Mouse (Mus musculus) T-helper 2 cell (primary cell): Measurements from ENCODE around the gene Cyp4f39.
"Not testable (repeated sequence)": the region's sequence is repeated elsewhere in the genome, so short reads cannot be mapped to it uniquely, and the experiment has no call there.

ENCODE experiments used
- in situ Hi-C: fragments of 300-600 bp; cut with MboI, MseI; formaldehyde crosslinking; loops from one replicate; pipeline ENCODE4 v1.15.1; 2025; ENCODE audit warnings: high pct_unique_total_duplicates

Gene Cyp4f39

DNA sequence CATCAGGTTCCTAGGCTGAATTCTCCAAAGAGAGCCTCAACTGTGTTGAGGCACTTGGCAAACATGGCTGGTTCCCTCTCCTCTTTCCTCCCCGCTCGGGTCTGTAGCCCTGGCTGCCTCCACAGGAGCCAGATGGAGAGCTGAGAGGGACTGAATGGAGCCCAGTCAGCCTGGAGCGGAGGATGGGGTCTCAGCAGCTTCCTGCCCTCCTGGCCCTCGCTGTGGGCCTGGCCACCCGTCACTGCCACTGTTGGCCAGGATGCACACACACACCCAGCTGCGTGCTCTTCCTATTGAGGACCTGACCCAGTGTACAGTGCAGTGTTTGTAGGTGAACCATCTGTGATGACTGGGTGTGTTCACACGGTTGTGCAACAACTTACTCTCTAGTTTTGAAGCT, 19.7 kb downstream of the Cyp4f39 start:
- in situ Hi-C loops = no loop called here

DNA sequence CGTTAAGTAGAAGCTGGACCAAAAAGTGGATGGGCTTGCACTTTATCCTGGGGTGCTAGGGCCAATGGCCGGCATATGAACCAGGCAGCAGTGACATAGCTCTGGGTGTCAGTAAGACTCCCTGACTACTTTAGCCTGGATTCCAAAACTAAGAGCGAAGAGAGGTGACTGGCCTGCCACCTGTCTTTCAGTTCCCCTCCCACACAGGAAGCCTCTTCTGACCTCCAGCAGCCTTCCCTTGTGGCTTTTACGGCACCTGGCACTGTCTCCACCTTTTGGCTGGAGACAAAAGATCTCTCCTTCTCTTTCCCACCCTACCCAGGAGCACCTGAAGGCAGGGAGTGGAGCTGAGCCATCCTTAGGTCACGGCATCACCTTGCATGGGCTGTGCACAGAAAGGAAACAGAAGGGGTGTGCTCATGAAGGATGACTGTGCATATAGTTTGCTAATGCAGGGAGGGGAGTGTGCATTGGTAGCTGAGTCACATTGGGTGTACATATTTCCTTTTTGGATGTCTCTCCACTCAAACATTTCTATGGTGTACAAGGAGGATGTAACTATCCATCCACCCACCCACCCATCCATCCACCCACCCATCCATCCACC, 22.5 kb downstream of the Cyp4f39 start:
- in situ Hi-C loops = no loop called here

DNA sequence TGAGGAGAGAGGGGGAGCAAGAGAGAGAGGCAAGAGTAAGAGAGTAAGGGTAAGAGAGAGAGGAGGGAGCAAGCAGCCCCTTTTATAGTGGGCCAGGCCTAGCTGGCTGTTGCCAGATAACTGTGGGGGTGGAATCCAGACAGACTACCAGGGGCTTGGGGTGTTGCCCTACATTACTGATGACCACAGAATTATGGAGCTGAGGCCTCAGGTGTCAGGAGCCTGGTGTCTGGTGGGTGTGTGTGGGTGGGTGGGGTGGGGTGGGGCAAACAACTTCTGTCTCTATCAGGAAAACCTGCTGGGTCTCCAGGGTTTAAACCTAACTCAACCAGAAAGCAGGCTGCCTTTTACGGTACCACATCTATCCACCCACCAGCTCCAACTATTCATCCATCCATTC, 24.7 kb downstream of the Cyp4f39 start:
- in situ Hi-C loops = no loop called here

DNA sequence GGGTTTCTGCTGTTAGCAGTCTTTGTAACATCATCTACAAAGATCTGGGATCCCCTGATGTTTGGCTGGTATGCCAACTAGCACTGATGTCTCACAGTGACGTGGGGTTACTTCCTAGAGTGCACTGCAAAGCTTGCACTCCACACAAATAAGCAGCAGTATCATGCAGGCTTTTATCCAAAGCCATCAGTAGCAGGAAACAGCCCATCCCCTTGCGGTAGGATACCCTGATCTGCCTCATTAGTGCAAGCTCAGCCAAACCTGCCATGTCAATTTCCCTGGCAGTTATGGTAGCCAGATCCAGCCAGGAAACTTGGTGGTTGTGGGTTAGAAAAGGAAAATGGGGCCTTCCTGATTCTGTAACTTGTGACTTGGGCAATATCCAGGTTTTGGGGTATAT, 26.2 kb downstream of the Cyp4f39 start:
- in situ Hi-C loops = no loop called here

DNA sequence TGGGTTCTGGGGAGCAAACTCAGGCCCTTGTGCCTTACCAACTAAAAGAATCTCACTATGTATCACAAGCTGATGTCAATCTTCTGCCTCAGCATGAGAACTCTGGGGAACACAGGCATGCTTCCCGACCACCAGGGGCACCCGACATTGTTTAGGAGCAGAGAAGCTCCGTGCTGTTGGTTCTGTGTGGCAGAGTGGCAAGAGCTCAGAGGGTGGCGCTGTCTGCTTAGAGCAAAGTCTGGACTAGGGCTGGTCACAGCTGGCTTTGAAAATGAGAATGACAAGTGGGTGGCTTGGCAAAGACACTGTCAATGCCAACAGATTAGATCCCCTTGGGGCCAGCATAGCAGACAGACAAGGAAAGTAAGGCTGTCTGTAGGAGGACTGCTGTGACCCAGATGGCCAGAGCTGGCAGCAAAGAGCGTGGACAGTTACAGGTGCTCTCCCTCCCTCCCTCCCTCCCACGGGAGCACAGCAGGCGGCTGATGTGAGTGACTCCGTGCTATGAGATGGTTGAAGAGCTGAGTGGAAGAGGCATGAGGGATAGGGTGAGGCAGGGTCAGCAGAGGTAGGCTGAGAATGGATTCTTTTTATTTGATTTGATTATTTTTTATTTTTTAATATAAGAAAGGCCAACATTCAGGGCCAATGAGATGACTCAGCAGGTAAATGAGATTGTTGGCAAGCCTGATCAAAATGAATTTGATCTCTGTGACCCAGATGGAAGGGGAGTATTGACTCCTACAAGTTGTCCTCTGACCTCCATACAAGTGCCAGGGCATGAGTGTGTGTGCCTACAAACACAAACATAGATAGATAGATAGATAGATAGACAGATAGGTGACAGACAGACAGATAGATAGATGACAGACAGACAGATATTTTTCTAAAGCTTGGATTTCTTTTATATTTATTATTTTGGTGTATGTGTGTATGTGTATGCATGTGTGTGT, 27.3 kb downstream of the Cyp4f39 start:
- in situ Hi-C loops = no loop called here

DNA sequence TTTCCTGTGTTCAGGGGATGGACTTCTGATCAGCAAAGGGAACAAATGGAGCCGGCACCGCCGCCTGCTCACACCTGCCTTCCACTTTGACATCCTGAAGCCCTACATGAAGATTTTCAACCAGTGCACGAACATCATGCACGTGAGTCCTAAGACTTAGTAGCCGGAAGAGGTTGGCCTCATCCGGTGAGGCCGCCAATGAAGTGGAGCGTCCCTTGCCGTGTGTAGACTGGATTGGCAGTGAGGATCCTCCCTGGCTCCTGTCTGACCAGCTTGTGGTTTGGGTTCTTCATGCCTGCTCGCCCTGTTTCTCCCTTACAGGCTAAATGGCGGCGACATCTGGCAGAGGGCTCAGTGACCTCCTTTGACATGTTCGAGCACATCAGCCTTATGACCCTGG, 29.2 kb downstream of the Cyp4f39 start:
- in situ Hi-C loops = no loop called here

DNA sequence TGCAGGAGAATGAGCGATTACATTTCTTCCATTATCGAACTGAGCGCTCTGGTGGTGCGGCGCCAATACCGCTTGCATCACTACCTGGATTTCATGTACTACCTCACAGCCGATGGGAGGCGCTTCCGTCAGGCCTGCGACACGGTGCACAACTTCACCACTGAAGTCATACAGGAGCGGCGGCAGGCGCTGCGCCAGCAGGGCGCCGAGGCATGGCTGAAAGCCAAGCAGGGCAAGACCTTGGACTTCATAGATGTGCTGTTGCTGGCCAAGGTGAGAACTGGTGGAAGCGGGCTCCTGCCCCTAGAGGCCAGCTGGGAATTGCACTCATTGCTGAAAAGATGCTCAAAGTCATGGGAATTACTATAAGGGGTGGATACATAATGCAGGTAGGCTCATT, 30.7 kb downstream of the Cyp4f39 start:
- in situ Hi-C loops = no loop called here

DNA sequence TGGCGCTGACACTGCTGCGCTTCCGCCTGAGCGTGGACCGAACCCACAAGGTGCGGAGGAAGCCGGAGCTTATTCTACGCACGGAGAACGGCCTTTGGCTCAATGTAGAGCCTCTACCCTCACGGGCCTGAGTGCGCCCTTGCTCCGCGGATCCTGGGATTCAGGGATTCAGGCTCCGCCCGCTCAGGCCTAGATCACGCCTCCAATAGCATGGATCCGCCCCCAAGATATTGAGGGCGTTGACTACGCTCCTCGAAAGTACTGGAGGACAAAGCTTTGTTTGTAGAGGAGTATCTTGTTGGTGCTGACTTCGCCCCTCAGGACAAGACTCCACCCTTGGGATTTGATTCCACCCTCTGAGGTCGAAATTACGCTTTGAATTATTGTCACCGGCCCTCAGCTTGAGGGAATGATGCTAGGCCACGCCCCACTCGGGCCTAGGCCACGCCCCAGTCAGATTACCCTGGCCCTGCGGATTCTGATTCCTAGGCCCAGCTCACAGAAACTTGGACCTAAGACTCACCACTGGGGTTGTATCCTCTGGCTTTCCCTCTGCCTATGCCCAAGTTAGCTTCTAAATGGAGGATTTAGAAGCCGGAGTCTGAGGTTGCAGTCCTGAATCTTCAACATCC, 39.9 kb downstream of the Cyp4f39 start:
- in situ Hi-C loops = loop anchor here (5.0 kb wide), 1 partner anchor 140 kb away; the partner anchor contains the start of gene Akap8l

DNA sequence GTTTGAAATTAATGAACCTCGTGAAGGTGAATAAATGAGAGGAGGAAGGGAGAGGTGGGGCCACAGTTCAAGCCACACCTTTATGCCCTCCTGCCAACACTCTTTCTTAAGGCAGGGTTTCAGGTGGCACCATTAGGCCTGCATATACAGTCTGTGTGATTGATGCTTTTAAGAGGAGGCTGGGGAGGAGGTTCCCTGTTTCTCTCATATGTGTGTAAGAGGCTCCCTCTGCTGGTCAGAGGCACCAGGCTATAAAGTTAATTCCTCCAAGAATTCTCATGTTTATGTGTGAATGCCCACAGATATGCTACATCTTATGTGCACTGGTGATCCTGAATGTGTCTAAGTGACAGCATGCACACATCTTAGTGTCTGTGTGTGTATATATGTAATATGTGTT, 42.1 kb downstream of the Cyp4f39 start:
- in situ Hi-C loops = loop anchor here (5.0 kb wide), 1 partner anchor 142 kb away; the partner anchor contains the start of gene Akap8l

DNA sequence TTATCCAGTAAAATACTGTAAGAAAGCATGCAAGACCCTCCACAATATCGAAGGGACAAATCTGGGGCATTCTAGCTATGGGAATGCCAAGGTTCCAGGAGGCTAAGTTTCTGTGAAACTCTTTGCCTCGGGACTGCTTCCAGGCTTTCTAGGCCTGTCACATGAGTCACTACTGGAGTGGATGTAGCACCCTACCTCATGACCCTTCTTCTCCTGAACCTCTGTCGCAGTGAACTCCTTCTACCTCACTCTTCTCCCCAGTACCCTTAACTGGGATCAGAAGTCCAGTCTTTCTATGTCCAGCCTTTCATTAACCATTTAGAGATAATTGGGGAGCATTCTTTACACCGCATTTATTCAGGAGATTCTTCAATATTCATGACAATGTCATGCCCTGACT, 48.0 kb downstream of the Cyp4f39 start:
- in situ Hi-C loops = not testable (repeated sequence)

DNA sequence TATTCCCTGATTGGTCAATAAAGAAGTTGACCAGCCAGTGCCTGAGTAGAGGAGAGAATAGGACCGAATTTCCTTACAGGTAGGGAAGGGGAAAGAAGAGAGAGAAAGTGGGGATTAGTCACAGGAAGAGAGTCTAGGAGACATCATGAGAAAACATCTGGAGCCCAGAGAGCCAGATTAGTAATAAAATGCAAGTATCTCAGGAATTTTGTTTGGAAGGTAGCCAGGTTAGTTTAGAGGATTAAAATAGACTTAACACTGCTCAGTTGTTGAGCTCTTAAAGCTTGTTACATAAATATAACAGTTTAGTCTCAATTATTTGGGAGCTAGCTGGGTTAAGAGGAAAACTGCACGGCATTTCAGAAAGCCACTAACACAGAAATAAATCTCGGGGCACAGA, 48.5 kb downstream of the Cyp4f39 start:
- in situ Hi-C loops = no loop called here

DNA sequence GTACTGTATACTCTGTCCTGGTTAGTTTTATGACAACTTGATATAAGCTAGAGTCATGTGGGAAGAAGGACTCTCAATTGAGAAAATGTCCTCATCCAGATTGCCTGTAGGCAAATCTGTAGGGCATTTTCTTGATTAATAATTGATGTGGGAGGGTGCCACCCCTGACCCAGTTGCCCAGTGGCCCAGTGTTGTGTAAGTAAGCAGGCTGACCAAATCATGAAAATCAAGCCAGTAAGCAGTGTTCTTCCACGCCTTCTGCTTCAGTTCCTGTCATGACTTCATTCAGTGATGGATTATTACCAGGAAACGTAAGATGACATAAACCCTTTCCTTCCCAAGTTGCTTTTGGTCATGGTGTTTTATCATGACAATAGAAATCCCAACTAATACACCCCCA, 50.6 kb downstream of the Cyp4f39 start:
- in situ Hi-C loops = no loop called here

DNA sequence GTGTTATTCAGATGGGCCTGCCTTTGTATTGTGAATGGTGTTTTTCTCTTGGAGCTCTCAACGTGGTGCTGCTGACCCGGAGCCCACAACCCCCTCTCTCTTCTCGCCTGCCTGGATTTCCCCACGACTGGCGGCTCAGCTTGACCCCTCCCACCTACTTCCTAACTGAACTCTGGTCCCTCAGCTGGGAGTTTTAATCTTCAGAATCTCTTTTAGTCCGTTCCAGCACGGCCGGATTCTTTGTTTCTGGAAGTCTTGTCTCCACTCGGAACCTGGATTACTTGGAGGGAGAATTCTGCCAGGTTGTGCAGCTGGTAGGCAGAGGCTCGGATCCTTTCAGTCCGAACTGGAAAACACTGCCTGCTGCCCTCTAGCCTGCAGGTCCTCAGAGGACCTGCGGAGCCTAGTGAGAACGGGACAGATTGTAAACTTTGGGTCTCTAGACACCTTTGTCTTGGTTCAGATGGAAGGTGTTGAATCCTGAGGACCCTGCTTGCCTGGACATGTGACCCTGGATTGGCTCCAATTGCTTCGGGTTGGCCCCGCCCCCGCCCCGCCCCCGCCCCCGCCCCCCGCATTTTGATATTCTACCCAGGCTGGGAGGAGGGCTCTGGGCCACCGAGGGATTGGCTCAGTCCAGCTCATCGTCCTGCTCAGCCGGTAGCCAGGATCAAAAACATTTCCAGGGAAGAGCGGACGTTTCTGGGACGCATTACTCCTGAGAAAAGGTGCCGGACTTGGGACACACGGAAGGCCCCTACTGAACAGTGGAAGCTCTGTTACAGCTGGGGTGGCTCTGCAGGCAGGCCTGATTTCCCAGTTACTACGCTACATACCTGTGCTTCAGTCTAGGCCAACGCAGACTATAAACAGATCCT, 53.6 kb downstream of the Cyp4f39 start, which contains the start of gene Cyp4f17:
Gene Cyp4f17, plus strand, starts transcription at position 200 of the 878 bp plus-strand sequence.
- in situ Hi-C loops = no loop called here

DNA sequence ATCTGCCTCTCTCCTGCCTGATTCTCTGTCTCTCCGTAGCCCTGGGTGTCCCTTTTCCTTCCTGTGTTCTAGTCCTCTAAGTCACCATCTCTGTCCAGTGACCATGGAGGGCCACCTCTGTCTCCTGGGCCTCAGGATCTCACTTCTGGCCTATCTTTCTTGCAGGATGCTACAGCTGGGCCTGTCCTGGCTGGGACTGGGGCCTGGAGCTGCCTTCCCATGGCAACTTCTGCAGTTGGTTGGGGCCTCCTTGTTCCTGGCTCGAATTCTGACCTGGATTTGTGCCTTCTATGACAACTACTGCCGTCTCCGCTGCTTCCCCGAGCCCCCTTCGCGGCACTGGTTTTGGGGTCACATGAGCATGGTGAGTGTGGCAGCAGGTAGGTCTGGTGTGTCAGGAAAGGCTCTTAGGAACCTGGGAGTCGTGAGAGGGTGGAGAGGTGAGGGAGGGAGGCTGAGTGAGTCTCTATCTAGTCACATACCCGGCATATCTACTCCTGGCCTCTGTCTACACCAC, 54.3 kb downstream of the Cyp4f39 start:
- in situ Hi-C loops = no loop called here

DNA sequence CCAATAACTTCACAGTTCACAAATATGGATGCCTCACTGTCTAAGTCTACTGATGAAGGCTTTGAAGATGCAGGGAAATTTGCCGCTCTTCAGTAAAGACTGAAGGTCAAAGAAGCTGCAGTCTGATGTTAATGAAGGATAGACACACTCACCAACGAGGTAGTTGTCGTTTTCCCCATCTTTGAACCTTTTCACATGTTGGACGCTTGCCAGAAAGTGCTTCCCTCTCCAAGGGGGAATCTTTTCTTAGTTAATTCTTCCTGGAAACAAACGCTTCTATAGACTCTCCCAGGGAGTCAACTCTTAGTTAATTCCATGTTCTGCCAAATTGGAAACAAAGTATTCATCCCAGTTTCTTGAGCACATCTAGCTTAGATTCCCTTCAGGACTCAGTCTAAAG, 63.6 kb downstream of the Cyp4f39 start:
- in situ Hi-C loops = no loop called here

DNA sequence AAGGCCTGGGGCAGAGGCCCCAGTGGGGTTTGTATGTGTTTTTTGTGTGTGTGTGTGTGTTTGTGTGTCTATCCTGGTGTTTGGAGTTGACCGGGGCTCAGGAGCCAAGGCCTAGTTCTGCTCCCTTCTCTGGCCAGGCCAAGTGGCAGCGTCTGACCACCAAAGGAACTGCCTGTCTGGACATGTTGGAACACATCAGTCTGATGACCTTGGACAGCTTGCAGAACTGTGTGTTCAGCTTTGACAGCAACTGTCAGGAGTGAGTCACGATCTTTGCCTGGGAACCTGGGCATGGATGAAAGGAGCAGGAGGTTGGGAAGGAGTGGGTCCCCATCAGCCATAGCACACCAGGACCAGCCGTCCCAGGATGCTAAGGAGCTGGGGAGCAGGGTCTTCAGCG, 69.5 kb downstream of the Cyp4f39 start:
- in situ Hi-C loops = no loop called here

DNA sequence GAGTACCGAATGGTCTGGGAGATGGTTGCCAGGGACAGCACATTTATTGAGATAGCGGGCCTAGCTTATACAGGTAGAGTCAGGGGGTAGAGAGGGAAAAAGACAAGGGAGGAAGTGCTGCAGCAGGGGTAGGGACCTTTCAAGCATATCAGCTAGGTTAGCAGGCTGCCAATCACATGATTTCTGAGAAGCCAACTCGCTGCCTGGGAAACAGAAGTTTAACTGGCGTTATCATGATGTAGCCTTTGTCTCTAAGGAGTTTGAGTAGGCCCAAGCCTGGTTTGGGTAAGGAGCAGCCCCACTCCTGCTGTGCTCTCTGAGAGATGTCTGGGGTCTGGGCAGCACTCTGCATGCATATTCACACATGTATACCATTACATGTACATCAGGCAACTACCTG, 69.9 kb downstream of the Cyp4f39 start:
- in situ Hi-C loops = no loop called here

DNA sequence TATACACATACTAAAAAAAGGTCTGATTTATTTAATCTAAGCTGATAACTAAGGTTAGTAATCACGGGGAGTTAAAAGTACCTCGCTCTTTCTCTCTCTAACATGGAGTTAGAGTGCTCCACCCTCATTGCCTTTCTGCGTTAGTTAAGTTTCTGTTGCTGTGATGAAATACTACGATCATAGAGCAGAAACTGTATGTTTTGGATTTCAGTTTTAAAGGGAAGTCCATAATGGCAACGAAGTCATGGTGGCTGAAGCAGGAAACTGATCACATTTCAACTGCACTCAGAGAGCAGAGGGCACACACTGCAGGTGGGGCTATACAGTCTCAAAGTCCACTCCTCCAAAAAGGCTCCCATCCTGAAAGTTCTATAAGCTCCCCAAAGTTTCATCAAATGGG, 70.3 kb downstream of the Cyp4f39 start:
- in situ Hi-C loops = no loop called here

DNA sequence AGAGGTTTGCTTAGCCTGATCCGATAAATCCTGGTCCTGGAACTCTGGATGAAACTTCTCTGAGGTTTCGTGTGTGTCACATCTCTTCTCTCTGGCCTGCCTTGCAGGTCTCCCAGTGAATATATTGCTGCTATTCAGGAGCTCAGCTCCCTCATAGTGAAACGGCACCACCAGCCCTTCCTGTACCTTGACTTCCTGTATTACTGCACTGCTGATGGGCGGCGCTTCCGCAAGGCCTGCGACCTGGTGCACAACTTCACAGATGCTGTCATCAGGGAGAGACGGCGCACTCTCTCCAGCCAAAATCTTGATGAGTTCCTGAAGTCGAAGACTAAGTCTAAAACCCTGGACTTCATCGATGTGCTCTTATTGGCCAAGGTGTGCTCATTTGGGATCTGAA, 71.4 kb downstream of the Cyp4f39 start:
- in situ Hi-C loops = no loop called here

DNA sequence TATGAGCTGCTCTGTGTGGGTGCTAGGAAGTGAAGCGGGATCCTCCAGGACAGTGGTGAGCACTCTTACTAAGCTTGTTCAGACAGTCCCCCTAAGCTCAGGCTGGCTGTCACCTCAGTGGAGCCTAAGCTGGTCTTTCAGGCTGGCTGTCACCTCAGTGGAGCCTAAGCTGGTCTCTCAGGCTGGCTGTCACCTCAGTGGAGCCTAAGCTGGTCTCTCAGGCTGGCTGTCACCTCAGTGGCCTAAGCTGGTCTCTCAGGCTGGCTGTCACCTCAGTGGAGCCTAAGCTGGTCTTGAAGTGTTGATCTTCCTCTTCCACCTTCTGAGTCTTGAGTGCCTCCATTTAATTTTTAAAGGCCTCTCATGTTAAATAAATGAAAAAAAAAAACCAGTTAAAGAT, 73.8 kb downstream of the Cyp4f39 start:
- in situ Hi-C loops = loop anchor here (25.0 kb wide), 2 partner anchors 161 to 336 kb away; partner anchors contain the start of gene Cyp4f15

DNA sequence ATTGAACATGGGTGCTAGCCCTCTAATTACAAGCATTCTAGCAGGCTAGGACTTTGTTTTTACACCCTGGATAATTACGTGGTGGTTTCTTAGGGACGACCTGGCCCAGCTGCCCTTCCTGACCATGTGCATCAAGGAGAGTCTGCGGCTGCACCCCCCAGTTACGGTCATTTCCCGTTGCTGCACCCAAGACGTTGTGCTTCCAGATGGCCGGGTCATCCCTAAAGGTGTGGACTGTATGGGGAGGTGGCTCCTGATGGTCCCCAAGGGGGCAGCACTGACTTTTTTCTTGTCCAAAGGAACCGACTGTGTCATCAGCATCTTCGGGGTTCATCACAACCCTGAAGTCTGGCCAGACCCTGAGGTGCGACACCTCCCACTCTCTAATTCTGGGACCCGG, 75.2 kb downstream of the Cyp4f39 start:
- in situ Hi-C loops = loop anchor here (25.0 kb wide), 2 partner anchors 160 to 335 kb away; partner anchors contain the start of gene Cyp4f15
